Mouse (Mus musculus): ENCODE measurements at regions not wholly inside any gene's neighbourhood (a gene's known extent, or its start where the extent isn't known, plus 50 kb on each side); places are given as distances from the start of the nearest gene placed in this dataset.
A peak's percentile ranks its signal among the peaks of the same experiment; 100 is the strongest.

- no peaks in the 10 kb centered on the region for H3K36me3 ChIP-seq (ENCODE audit: control insufficient read depth, insufficient read depth, low read length)
- no peaks in the 10 kb centered on the region for H3K27me3 ChIP-seq (ENCODE audit: control insufficient read depth, insufficient read depth, low read length)
- H3K9me3 ChIP-seq (ENCODE audit: control insufficient read depth, low read length): no peaks in the 10 kb centered on the region
- no peak overlapping the region for H3K27ac ChIP-seq (ENCODE audit: low read depth, low read length)
- 72% methylated on average over 5 of the region's 5 CpGs for WGBS
- H3K9ac ChIP-seq (ENCODE audit: low read depth, low read length): no peak overlapping the region
- no peak overlapping the region for H3K4me2 ChIP-seq (replicated peaks; ENCODE audit: low read depth, low read length)
- H3K4me3 ChIP-seq (ENCODE audit: low read length): no peak overlapping the region
- no peak for ATAC-seq (ENCODE audit: low FRiP score, low TSS enrichment)
- H3K4me1 ChIP-seq (ENCODE audit: control insufficient read depth, insufficient read depth, low read length): no peaks in the 10 kb centered on the region
Measured at GRCm38 (mm10) chr13:7691232-7691631, 511.4 kb upstream of the Adarb2 start.

GRCm38 (mm10) chr13:7697647-7698365 is 504.9 kb upstream of the Adarb2 start:
- Histone ChIP-seq H3K27me3 (ENCODE audit: control insufficient read depth, insufficient read depth, low read length) (no peaks in the 10 kb centered on the region), H3K4me1 (ENCODE audit: control insufficient read depth, insufficient read depth, low read length) (no peaks in the 10 kb centered on the region), H3K9me3 (ENCODE audit: control insufficient read depth, low read length) (no peaks in the 10 kb centered on the region), H3K4me3 (ENCODE audit: low read length) (no peak overlapping the region), H3K4me2 (replicated peaks; ENCODE audit: low read depth, low read length) (no peak overlapping the region), H3K36me3 (ENCODE audit: control insufficient read depth, insufficient read depth, low read length) (no peaks in the 10 kb centered on the region), H3K27ac (ENCODE audit: low read depth, low read length) (no peak overlapping the region), H3K9ac (ENCODE audit: low read depth, low read length) (no peak overlapping the region)
- no peak for ATAC-seq (ENCODE audit: low FRiP score, low TSS enrichment)
- WGBS: 66% methylated on average over 4 of the region's 4 CpGs

DNA sequence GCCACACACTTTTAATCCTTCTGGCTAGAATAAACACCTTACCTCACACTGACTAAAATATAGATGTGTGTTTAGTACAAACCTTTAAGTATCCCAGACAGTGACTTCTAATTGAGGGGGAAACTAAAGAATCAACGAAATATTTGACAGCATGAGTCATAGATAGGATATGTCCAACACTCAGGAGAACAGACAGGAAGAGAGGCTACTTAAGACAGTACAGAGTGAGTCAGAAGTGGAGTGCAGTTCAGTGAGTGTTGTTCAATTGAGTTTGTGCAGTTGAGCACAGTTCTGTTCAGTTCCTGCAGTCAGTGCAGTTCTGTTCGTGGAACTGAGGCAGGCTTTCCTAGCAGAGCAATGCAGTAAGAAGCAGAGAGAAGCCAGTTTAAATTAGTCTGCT is 481.1 kb upstream of the Adarb2 start:
- Histone ChIP-seq H3K36me3 (ENCODE audit: control insufficient read depth, insufficient read depth, low read length) (no peaks in the 10 kb centered on the region), H3K9me3 (ENCODE audit: control insufficient read depth, low read length) (no peaks in the 10 kb centered on the region), H3K27ac (ENCODE audit: low read depth, low read length) (no peak overlapping the region), H3K27me3 (ENCODE audit: control insufficient read depth, insufficient read depth, low read length) (no peaks in the 10 kb centered on the region), H3K4me2 (replicated peaks; ENCODE audit: low read depth, low read length) (no peak overlapping the region), H3K9ac (ENCODE audit: low read depth, low read length) (no peak overlapping the region), H3K4me1 (ENCODE audit: control insufficient read depth, insufficient read depth, low read length) (no peaks in the 10 kb centered on the region), H3K4me3 (ENCODE audit: low read length) (no peak overlapping the region)
- ATAC-seq (ENCODE audit: low FRiP score, low TSS enrichment): no peak
- 72% methylated on average over 2 of the region's 2 CpGs for WGBS

- no peak overlapping the region for H3K4me2 ChIP-seq (replicated peaks; ENCODE audit: low read depth, low read length)
- WGBS: 81% methylated on average over 1 of the region's 1 CpGs
- no peak overlapping the region for H3K9ac ChIP-seq (ENCODE audit: low read depth, low read length)
- no peak for ATAC-seq (ENCODE audit: low FRiP score, low TSS enrichment)
- no peaks in the 10 kb centered on the region for H3K9me3 ChIP-seq (ENCODE audit: control insufficient read depth, low read length)
- H3K36me3 ChIP-seq (ENCODE audit: control insufficient read depth, insufficient read depth, low read length): no peaks in the 10 kb centered on the region
- H3K4me3 ChIP-seq (ENCODE audit: low read length): no peak overlapping the region
- H3K27ac ChIP-seq (ENCODE audit: low read depth, low read length): no peak overlapping the region
- no peaks in the 10 kb centered on the region for H3K4me1 ChIP-seq (ENCODE audit: control insufficient read depth, insufficient read depth, low read length)
- no peaks in the 10 kb centered on the region for H3K27me3 ChIP-seq (ENCODE audit: control insufficient read depth, insufficient read depth, low read length)
Measured at GRCm38 (mm10) chr13:7749688-7750087, 453.0 kb upstream of the Adarb2 start.

GRCm38 (mm10) chr13:7785252-7785651 is 417.4 kb upstream of the Adarb2 start:
- Histone ChIP-seq H3K9ac (ENCODE audit: low read depth, low read length) (no peak overlapping the region), H3K4me3 (ENCODE audit: low read length) (no peak overlapping the region), H3K4me2 (replicated peaks; ENCODE audit: low read depth, low read length) (no peak overlapping the region), H3K4me1 (ENCODE audit: control insufficient read depth, insufficient read depth, low read length) (no peaks in the 10 kb centered on the region), H3K27ac (ENCODE audit: low read depth, low read length) (no peak overlapping the region), H3K27me3 (ENCODE audit: control insufficient read depth, insufficient read depth, low read length) (no peaks in the 10 kb centered on the region), H3K9me3 (ENCODE audit: control insufficient read depth, low read length) (no peaks in the 10 kb centered on the region), H3K36me3 (ENCODE audit: control insufficient read depth, insufficient read depth, low read length) (no peaks in the 10 kb centered on the region)
- no peak for ATAC-seq (ENCODE audit: low FRiP score, low TSS enrichment)
- WGBS: 85% methylated on average over 3 of the region's 3 CpGs

DNA sequence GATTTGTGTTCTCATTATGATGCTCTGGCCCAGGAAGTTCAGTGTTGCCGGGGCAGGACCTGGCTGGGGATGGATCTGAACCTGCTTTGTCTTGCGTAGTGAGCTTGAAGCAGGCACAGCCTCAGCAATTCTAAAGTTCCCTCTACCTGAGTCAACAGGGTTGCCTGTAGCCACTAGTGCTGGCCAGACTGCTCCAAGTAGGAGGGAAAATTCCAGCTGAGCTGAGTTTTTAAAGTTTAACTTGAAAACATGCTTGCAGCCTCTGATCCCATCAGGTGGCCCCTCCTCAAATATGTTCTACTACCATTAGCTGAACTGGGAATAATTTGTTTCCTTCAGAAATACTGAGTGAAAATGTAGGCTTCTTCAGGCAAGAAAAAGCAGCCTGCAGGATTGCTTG is 412.6 kb upstream of the Adarb2 start:
- Histone ChIP-seq H3K9ac (ENCODE audit: low read depth, low read length) (no peak overlapping the region), H3K4me2 (replicated peaks; ENCODE audit: low read depth, low read length) (no peak overlapping the region), H3K36me3 (ENCODE audit: control insufficient read depth, insufficient read depth, low read length) (no peaks in the 10 kb centered on the region), H3K4me3 (ENCODE audit: low read length) (no peak overlapping the region), H3K4me1 (ENCODE audit: control insufficient read depth, insufficient read depth, low read length) (no peaks in the 10 kb centered on the region), H3K27me3 (ENCODE audit: control insufficient read depth, insufficient read depth, low read length) (no peaks in the 10 kb centered on the region), H3K9me3 (ENCODE audit: control insufficient read depth, low read length) (no peaks in the 10 kb centered on the region), H3K27ac (ENCODE audit: low read depth, low read length) (no peak overlapping the region)
- WGBS: 70% methylated on average over 2 of the region's 2 CpGs
- peak; percentile 39; the same call in 1 of the 2 replicates for ATAC-seq (ENCODE audit: low FRiP score, low TSS enrichment)

Data from kidney, embryonic 14.5 days (tissue).